Mouse (Mus musculus) urinary bladder, postnatal 25 days (tissue): ENCODE results near the gene Tas2r140.

Experiments
- DNase-seq: peaks from one replicate; pipeline ENCODE4 v3.0.0; 2022; ENCODE audit warnings: low spot score

Tas2r140 gene

DNA sequence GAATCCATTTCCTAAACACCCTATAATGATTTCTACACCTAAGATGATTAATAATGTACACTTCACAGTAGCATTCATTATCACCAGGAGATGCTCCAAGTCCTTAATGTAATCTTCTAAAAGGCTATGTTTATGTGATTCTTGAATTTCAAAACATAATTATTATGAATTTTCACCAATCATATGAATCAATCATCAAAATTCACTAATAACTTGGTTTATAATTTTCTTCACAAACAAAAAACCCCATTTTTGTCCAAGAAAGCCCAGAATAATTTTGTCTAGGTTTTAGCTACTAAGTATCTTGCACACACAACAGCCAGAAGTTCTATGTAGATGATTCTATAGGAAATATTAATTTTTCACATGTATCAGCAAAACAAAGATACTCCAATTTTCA, at the start of gene Tas2r140:
TSS of gene Tas2r140 (minus strand) at position 101 of the 400 bp plus-strand sequence.
- DNase-seq, result no peak

DNA sequence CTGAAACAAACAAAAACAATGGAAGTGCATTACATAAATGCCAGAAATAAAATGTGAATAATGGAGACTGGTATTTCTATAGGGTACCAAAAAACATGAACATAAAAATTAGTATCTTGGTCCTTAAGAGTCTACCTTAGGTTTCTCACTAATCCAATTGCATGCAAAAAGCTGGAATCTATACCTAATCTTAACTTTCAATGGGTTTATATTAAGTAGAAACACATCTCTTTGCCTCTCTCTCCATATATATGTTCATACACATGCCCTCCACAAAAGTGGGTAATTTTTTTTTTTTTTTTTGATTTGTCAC, 48.9 kb upstream of the Tas2r140 start, which contains the start of gene Smim10l1:
TSS of gene Smim10l1 (plus strand) at position 301 of the 313 bp plus-strand sequence.
- no peak for DNase-seq

DNA sequence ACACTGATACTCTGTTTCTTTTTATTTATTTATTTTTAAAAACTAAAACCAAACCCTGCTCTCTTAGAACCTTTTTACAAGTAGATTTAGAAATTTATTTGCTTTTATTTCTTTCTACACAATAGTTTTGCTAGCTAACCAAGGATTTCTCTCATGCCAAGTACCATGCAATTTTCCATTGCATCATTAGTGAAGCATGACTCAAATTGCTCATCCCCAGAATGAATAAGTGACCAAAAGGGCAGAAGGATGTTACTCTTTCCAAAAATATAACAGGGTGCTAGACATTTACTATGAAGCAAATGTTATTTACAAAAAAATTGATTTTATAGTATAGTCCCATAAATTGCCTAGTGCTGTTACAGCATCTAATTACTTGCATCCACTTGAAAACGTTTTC, 46.8 kb upstream of the Tas2r140 start:
- DNase-seq, result no peak

DNA sequence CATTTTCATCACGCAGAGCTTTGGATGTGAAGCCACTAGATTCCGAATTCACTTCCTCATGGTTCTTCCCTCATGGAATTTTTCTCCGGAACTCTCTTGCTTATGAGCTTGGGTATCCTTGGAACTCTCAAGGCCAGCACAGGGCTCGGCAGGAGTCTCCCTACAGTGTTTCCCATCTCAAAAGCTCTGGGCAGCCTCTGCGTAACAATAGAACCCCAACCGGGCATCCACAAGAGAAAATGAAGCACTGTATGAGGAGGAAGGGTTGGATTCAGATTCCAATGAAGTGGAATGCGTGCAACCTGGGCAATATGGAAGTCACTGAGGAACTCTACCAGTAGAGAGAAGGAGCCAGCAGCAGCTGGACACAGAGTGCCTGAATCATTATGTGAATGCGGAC, 36.6 kb upstream of the Tas2r140 start:
- DNase-seq, result no peak

DNA sequence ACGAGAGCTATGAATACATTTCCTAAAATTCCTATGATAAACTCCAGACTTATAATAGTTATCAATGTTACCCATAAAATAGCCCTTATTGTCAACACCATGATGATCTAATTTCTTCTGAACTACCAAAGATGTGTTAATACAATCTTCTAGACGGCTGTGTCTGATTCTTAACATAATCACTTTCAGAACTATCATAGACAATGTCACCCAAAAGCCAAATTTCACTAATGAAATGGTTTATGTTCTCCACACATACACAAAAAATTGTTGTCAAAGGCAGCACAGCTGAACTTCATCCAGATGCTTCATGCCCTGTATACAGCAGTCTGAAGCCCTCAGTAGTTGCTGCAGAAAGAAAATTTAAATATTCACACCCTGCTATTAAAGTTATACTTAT, 18.6 kb downstream of the Tas2r140 start, which contains the start of gene Tas2r103:
TSS of gene Tas2r103 (minus strand) at position 101 of the 400 bp plus-strand sequence.
- no peak for DNase-seq
